Mouse (Mus musculus) MEL (cell line): ENCODE measurements around the gene Tecta.

Source experiments
- CHD2 ChIP-seq: IDR thresholded peaks from 2 replicates; pipeline ENCODE4 v1.6.1; 2011; ENCODE audit warnings: low read length, improper control_type of control experiment
- CTCF ChIP-seq, 3 experiments: IDR thresholded peaks in 2 of 3; conservative IDR thresholded peaks in 1 of 3; 2 replicates each; pipeline ENCODE4 v1.5.1; 2011 to 2012; ENCODE audit warnings: low read length in 3 of 3, low read depth in 2 of 3, mild to moderate bottlenecking in 2 of 3, improper control_type of control experiment in 1 of 3, inconsistent platforms in 1 of 3, mixed read lengths in 1 of 3, moderate library complexity in 1 of 3; ENCODE audit not compliant: control insufficient read depth in 1 of 3, insufficient read depth in 1 of 3, poor library complexity in 1 of 3, severe bottlenecking in 1 of 3
- EP300 ChIP-seq, 2 experiments: IDR thresholded peaks; 2 replicates each; pipeline ENCODE4 v1.6.1; 2011; ENCODE audit warnings: improper control_type of control experiment in 2 of 2, low read length in 2 of 2, low read depth in 1 of 2, mild to moderate bottlenecking in 1 of 2
- GABPA ChIP-seq: IDR thresholded peaks from 2 replicates; pipeline ENCODE4 v1.6.1; 2012; ENCODE audit warnings: low read depth, mild to moderate bottlenecking, inconsistent platforms, low read length, improper control_type of control experiment, moderate library complexity
- HCFC1 ChIP-seq: IDR thresholded peaks from 2 replicates; pipeline ENCODE4 v1.6.1; 2012; ENCODE audit warnings: low read depth, mild to moderate bottlenecking, inconsistent platforms, low read length, improper control_type of control experiment, moderate library complexity
- NRF1 ChIP-seq: IDR thresholded peaks from 2 replicates; pipeline ENCODE4 v1.6.1; 2014; ENCODE audit warnings: low read depth, mild to moderate bottlenecking, inconsistent platforms, low read length, improper control_type of control experiment, moderate library complexity; ENCODE audit not compliant: poor library complexity, insufficient read depth, severe bottlenecking
- POLR2A ChIP-seq, 2 experiments: IDR thresholded peaks; 2 replicates each; pipeline ENCODE4 v1.6.1; 2011 to 2012; ENCODE audit warnings: low read length in 2 of 2, mild to moderate bottlenecking in 2 of 2, control low read depth in 1 of 2, improper control_type of control experiment in 1 of 2, low read depth in 1 of 2, moderate library complexity in 1 of 2; ENCODE audit not compliant: control insufficient read depth in 1 of 2, insufficient read depth in 1 of 2, poor library complexity in 1 of 2
- TAL1 ChIP-seq: IDR thresholded peaks from 2 replicates; pipeline ENCODE4 v1.6.1; 2012; ENCODE audit warnings: mild to moderate bottlenecking, inconsistent platforms, low read length, moderate library complexity, mixed read lengths
- TBP ChIP-seq: IDR thresholded peaks from 2 replicates; pipeline ENCODE4 v1.8.0; 2011; ENCODE audit warnings: low read depth, low read length, improper control_type of control experiment
- ZKSCAN1 ChIP-seq: IDR thresholded peaks from 2 replicates; pipeline ENCODE4 v1.6.1; 2012; ENCODE audit warnings: low read depth, mild to moderate bottlenecking, inconsistent platforms, low read length, improper control_type of control experiment, moderate library complexity
- ZMIZ1 ChIP-seq: IDR thresholded peaks from 2 replicates; pipeline ENCODE4 v1.6.1; 2012; ENCODE audit warnings: low read depth, mild to moderate bottlenecking, inconsistent platforms, low read length, improper control_type of control experiment, moderate library complexity

DNA sequence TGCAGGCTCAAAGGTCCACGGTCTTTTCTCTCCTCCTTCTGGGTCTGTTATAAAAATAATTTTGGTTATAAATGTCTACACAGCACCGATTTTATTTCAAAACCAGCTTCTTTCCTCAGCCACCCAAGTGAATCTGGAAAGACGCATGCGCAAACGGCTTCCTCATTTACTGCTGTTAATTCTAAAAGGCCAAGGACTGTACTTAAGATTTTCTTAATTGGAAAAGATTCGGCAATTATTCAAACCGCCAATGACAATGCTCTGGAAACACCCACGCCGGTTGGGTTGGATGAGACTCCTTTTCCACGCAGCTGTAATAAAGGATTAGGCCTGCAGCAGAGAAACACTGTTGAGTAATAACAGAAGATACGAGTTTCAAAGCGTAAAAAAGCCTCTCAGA lies 13.6 kb upstream of the Tecta start:
- TF ChIP-seq TAL1 = no peak
- no peak for TF ChIP-seq CTCF (IDR thresholded peaks at IDR 0.05 in 2 of 3, conservative IDR thresholded peaks at IDR 0.05 in 1 of 3; ENCODE audit: control insufficient read depth in 1 of 3, insufficient read depth in 1 of 3, low read depth in 2 of 3, low read length in 3 of 3, poor library complexity in 1 of 3, severe bottlenecking in 1 of 3)
- TF ChIP-seq GABPA = no peak
- no peak for TF ChIP-seq POLR2A (IDR thresholded peaks at IDR 0.05; ENCODE audit: control insufficient read depth in 1 of 2, insufficient read depth in 1 of 2, low read depth in 1 of 2, low read length in 2 of 2, poor library complexity in 1 of 2)
- TF ChIP-seq ZKSCAN1 = no peak
- no peak for TF ChIP-seq NRF1
- TF ChIP-seq CHD2 = no peak
- TF ChIP-seq HCFC1 = no peak
- TF ChIP-seq TBP = no peak
- TF ChIP-seq ZMIZ1 = no peak
- TF ChIP-seq EP300 (IDR thresholded peaks at IDR 0.05; ENCODE audit: low read depth in 1 of 2, low read length in 2 of 2) = no peak
